Mouse (Mus musculus) adrenal gland, postnatal 14 days (tissue): ENCODE results near the gene Kat2b. TPM values are rescaled to one million over a fixed set of nuclear protein-coding genes. Genes with fewer than 3 reads are reported as not detected.
"Not testable (repeated sequence)": the region's sequence is repeated elsewhere in the genome, so short reads cannot be mapped to it uniquely, and the experiment has no call there.

ENCODE experiments used
- DNase-seq: peaks from one replicate; pipeline ENCODE4 v3.0.0; 2021; ENCODE audit warnings: mixed read lengths
- long read RNA-seq, 2 experiments: library from polyadenylated mRNA; stranded (forward); transcript quantifications; one replicate each; pipeline ENCODE4 v2.0.0; 2021
- total RNA-seq: library from RNA; stranded (reverse); gene quantifications from 2 replicates; pipeline ENCODE4 v1.2.3, GENCODE M21; 2021

The Kat2b gene
- total RNA-seq: 65.7 and 67.0 TPM in 2 replicates
- long read RNA-seq, experiment 1, full-length matches to known transcripts: 9 of 12 reads
- long read RNA-seq, experiment 1, partial matches to known transcripts: 2 of 12 reads
- long read RNA-seq, experiment 1, other reads (novel, unspliced or antisense): 1 of 12 reads
- long read RNA-seq, experiment 2, full-length matches to known transcripts: 12 of 14 reads
- long read RNA-seq, experiment 2, partial matches to known transcripts: 2 of 14 reads
- long read RNA-seq, experiment 2, other reads (novel, unspliced or antisense): 0 of 14 reads

DNA sequence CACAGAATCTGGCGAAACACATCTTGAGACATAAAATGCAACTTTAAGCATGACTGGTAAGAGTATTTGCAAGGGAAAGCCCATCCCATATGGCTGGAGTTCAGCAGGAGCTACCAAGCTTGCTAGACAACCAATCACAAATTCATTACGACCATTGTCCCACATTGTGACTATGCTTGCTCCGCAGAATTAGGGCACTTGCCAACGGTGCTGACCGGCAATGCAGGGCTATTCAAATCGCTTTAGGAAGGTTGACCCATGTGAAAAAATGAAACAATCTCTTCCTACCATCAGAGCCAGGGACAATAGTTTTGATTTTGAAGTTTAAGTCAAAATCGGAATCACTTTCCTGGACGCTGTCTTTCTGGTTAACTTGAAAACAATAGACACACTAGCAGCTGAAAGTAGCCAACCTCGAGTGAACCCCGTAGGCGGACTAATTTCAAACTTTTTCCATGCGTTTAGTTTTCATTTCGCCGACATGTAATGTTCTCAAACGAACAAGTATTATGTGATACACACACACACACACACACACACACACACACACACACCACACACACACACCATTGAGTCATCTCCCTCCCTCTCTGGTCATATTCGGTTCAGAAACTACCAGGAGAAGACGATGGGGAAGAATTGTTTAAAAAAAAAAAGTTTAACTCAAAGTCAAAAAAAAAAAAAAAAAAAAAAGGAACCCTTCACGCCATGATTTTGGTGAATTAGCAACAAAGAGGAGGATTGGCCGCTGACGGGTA is at the start of gene Kat2b:
TSS of gene Kat2b (plus strand) at position 701 of the 758 bp plus-strand sequence.
- peak; percentile 77 for DNase-seq

DNA sequence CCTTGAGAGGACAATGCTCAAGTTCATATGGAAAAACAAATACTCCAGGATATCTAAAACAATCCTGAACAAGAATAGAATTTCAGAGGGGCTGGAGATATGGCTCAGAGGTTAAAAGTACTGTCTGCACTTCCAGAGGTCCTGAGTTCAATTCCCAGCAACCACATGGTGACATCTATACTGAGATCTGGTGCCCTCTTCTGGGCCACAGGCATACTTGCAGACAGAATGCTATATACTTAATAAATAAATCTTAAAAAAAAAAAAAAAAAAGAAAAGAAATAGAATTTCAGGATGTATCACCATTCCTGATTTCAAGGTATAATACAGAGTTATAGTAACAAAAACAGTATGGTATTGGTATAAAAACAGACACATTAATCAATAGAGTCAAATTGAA is 47.3 kb upstream of the Kat2b start:
- no peak for DNase-seq

DNA sequence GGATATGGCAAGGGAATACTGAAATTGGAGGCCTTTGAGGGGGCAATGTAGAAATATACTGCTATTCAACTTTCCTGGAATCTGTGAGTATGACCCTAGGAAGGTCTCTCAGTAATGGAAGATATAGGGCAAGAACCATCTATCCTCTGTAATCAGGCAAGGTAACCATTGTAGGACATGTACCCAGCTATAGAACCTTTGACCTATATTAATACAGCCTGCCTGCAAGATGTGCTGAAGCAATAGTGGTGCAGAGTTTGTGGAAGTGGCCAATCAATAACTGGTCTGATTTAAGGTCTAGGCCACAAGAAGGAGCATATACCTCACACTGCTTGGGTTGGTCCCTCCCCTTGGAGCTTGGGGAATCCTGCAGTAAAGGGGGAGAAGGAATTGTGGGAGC is 46.2 kb upstream of the Kat2b start:
- no peak for DNase-seq

DNA sequence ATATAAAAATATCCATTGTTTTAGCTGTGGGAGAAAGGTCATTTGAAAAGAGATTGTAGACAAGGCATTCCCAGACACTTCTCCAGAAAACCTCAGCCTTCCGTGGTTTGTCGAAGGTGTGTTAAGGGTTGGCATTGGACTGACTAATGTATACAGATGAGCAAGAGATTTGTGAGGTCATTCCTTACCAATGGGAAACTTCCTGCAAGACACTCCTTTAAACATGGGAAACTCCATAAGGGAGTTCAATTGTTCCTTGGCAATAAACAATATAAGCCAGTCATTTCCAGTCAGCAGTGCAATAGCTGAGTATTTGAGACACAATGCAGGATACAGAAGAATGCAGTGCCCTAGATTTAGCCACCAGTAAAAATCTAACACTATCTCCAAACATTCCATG is 38.6 kb upstream of the Kat2b start:
- DNase-seq: no peak

DNA sequence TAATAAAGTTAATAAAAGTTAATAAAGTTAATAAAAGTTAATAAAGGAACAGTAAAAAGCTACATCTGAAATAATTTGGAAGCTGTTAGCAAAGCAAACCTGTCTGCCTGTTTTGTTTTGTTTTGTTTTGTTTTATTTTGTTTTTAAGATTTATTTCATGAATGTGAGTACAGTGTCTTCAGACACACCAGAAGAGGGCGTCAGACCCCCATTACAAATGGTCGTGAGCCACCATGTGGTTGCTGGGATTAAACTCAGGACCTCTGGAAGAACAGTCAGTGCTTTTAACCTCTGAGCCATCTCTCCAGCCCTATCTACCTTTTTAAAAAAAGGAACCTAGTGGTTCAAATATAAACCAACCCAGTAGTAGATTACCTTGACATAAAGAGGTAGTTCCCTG is 35.5 kb upstream of the Kat2b start:
- peak; percentile 37 for DNase-seq

DNA sequence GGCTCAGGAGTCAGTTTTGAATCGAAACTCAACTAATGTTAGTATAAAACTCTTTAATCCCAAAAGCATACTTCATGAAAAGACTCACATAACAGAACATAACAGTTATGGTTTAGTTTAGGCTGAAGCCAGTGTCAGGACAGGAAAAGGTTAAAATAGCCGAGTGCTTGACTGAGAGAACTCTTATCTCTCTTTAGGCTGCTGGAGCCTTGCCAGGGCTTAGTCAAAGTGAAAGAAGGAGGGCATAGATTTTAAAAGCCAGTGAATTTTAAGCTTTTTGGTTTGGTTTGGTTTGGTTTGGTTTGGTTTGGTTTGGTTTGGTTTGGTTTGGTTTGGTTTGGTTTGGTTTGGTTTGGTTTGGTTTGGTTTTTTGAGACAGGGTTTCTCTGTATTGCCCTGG is 34.2 kb upstream of the Kat2b start:
- DNase-seq: peak; percentile 78

DNA sequence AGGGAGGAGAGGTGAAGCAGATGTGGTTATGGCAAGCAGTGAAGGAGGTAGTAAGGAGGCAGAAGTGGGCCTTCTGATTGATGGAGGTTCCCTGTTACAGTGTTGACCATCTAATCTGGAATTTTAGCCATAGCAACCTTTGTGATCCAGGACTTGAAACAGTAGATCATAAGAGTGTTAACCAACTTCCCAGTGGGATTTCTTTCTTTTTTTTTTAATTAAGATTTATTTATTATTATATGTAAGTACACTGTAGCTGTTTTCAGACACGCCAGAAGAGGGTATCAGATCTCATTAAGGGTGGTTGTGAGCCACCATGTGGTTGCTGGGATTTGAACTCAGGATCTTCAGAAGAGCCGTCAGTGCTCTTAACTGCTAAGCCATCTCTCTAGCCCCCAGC is 27.3 kb upstream of the Kat2b start, which contains the start of gene Pp2d1:
TSS of gene Pp2d1 (minus strand) at position 101 of the 400 bp plus-strand sequence.
- not testable (repeated sequence) for DNase-seq

DNA sequence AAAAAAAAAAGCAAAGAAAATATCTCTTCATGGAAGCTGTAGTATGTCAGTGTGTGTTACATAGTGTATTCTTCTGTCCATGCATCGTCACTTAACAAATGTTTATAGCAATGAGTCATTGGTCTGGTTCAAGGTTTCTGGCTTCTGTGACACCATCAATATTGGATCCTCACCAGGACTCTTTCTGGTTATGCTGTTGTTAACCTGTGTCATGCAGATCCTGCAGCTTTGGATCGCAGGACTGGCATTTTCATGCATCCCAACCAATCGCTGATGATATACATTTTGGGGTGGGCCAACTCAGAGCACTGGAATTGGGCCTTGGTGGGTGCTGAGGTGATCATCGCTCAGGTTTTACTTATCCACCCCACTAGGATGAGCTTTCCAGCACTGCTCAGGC is 24.1 kb upstream of the Kat2b start:
- DNase-seq: peak; percentile 10

DNA sequence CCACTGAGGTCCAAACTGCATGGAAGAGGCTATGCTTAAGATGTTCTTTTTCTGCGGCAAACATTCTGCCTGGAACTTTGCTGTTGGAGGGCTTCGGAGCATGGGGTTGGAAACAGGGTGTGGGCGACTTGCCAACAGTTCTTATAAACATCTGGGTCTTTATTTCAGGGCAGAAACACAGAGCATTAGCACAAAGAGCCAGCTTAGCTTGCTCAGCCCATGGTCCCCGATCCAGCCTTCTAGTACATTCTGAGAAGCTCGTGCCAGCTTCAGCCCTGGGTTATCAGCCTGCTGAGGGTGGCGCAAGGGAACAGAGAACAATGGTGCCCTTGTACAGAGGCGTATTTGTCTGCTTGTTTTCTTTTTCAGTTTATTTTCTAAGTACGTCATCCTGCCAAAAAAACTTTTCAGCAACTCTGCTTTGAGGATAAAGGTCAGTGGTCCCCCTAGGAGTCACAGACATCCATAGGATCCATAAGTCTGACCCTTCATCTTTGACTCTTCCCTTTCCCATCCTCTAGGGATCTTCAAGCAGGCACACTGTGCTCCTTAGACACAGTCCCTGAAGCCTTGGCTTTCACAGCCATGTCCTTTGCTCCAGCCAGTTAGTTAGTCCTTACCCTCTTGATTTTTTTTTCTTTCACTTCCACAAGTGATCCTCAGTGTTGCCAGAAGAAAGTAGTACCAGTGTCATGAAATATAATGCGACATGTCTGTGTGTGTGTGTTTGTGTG is 22.9 kb upstream of the Kat2b start:
- DNase-seq: peak; percentile 61

DNA sequence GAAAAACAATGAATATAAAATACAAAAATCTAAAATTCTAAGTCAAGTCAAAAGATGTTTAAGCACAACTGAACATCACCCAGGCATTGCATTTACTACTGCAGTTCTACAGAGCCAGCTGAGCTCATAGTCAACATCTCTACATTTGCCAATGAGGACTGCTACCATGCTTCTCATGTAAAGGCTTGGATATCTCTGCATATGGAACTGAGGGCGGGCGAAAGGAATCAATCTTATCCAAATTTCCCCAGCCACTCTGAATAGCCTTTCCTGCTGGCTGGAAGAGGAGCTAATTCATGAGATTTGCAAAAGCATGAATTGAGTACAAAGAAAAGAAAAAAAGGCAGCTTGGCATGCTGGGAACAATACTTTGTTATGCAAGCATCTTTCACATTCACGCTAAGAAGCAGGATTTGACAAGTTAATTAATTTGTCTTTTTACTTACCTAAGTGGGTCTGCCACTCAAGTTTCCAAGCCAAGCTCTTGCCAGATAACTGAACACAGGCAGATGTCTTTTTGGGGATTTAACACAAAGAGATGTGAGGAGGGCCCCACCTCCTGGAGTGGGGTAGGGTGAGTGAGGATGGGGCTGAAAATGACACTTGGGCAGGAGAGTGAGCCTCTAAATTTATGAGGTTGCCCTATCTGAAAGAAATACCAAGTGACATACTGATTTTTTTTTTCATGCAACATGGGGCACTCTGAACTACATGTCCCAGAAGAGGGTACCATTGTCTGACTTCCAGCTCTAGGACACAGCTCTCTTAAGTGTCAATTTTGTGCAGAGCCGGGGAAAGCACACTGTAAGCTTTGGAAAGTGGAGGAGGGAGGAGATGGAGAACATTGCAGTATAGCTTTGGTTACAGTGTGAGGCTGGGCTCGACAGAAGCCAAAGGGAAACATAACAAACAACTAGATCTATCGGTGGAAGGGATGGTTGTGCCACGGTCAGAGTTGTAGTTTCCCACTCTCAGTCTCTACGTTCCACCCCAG is 15.1 kb upstream of the Kat2b start:
- DNase-seq: no peak

DNA sequence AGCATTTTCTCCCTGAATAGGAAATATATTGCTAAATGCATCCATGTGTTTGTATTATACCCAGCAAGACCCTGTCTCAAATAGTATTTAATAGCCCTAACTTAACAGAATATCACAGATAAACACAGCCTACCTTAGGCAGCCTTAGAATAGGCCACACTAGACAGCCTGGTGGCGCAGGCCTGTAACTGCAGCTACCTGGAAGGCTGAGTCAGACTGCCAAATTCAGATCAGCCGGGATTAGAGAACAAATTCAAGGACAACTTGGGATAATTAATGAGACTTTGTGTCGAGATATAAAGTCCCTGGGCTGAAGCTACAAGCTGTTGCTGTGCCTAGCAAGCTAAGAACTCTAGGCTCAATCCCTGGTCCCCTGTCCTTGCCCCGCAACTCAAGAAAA is 12.6 kb upstream of the Kat2b start:
- peak; percentile 66 for DNase-seq

DNA sequence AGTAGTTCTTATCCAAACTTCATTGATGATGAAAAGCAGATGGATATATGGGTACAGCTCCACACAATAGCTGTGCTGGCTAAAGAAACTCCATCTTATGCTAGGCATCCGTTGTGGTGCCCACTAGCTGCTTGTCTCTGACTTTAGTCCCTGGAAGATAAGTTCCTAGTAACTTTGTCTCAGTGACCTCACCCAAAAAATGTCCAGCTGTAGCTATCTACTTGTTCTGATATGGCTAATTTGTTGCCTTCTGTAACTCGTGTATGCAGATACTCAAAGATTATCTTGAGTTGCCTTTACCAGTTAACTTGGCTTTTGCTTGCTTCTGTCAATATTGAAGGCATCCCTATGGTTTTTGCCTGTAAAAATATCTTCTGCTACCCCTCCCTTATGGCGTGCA is 11.8 kb upstream of the Kat2b start:
- DNase-seq: no peak

DNA sequence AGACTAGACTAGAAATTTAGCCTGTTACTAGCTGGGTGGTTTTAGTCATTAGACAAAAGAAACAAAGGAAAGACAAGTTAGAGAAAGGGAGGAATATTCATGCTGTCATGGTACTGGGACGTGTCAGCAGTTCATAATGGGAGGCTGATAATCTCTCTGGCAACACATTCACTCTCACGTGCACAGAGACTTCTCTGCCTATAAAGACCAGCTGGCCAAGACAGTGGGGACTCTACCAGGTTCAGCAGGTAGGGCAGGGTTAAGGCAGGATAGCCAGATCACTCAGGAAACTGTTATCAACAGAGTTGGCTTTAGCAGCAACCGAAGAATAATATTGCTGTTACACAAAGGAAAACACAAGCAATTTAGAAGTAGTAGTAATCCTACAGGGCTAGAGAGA is 9.2 kb upstream of the Kat2b start:
- no peak for DNase-seq

DNA sequence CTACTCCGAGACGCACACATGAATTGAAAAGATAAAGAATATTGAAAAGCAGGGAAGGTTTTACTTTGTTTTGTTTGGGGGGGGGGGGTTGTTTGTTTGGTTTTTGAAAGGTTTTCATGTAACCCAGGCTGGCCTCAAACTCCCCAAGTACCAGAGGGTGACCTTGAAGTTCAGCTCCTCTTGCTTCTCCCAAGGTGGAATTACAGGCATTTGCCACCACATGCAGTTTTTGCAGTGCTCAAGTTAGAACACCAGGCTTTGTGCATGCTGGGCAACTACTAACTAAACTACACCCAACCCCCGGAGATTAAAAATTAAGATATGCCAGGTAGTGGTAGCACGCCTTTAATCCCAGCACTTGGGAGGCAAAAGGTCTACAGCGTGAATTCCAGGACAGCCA is 7.0 kb upstream of the Kat2b start:
- DNase-seq: no peak

DNA sequence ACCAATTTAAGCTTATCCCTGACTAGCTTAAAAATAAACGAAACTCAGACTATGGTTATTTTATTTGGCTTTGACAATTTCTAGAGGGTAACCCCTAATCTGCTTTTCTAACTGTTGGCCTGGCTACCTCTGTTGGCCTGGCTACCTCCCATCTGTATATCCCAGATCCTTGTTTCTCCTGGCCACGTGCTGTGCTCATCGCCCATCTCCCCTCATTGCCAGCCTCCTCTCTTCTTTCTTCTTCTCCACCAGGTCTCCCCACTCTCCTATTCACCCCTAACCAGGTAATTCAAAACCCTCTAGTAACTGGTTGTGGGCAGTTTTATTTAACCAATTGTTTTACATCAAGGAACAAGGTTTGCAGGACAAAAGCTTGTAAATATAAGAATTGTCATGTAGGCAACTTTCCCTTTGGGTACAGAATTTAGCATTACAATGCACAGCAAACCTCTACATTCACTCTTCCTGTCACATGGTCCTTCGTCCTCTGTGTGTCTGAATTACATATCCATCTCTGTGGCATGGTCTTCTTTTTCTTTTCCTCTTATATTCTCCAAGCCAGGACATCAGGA is 5.1 kb upstream of the Kat2b start:
- DNase-seq: no peak

DNA sequence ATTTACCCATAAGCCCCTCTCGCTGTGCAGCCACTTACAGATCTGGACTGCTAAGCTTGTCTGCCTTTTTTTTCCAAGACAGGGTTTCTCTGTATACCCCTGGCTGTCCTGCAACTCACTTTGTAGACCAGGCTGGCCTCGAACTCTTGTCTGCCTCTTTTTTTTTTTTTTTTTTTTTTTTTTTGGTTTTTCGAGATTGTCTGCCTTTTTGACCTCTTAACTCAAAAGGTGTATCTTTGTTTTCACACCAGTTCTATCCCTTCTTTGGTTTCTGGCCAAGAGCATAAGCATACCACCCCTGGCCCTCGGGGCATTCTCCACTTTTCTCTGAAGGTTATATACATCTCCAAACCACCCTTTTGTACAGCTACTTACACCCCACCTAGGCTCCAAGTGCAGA is 1.8 kb upstream of the Kat2b start:
- no peak for DNase-seq

DNA sequence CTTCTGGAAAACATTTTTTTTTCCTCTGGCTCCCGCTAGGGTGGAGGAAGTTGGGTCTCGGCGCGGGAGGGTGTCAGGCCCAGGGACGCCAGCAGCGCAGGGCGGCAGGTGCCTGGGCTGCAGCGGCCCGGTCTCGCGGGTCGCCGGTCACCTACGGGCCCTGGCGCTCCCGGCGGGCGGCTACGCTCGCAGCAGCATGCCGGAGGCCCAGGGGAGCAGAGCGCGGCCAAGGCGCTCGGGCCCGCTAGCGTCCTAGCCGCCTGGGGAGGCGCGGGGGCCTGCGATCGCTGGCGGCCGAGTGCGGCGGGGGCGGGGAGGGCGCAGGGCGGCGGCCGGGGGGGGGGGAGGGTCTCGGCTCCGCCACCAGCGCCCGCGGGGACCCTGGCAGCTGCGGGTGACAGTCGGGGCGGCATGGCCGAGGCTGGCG is 271 bp downstream of the Kat2b start:
- DNase-seq: peak; percentile 85

DNA sequence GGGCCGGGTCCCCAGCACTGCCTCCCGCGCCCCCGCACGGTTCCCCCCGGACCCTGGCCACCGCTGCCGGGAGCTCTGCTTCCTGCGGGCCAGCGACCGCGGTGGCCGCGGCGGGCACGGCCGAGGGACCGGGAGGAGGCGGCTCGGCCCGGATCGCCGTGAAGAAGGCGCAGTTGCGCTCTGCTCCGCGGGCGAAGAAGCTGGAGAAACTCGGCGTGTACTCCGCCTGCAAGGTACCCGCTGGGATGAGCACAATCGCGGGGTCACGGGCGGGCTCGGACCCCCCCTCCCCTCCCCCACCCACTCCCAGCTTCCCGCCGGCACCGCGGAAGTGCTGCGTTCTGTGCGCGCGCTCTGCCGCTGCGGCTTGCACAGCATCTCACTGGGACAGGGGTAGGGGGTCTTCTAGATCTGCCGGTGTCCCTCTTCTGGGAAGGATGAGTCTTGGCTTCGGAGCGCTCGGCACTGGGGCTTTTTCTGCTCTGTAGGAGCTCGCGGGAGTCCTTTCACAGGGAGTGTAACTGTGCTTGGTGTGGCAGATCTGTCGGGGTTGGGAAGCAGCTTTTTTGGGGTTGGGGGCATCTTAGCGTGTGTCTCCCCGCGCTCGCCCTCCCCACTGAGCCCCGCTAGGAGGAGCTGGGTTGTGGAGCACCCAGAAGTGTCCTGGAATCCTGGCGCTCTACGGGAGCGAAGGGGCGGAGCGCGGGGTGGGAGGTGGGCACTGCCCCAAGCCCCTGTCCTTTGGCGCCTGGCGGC is 863 bp downstream of the Kat2b start:
- peak; percentile 72 for DNase-seq

DNA sequence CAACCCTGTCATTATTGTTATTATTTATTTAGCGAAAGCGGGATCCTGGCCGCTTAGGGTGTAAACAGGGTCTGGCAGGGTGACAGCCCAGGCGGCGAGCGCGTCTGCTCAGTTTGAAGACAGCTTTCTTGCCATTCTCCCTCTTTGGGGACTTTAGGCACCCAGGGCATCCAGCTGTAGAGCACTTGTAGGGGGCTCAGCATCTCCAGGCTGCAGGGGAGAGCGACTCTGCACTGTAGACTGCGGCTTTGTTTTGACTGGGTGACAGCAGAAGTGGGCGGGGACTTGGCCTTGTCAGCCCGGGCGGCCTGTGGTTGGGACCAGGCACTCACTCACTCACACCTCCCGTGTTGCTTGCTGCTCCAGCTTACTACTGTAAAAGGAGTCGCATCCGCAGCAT is 1.5 kb downstream of the Kat2b start:
- peak; percentile 92 for DNase-seq

DNA sequence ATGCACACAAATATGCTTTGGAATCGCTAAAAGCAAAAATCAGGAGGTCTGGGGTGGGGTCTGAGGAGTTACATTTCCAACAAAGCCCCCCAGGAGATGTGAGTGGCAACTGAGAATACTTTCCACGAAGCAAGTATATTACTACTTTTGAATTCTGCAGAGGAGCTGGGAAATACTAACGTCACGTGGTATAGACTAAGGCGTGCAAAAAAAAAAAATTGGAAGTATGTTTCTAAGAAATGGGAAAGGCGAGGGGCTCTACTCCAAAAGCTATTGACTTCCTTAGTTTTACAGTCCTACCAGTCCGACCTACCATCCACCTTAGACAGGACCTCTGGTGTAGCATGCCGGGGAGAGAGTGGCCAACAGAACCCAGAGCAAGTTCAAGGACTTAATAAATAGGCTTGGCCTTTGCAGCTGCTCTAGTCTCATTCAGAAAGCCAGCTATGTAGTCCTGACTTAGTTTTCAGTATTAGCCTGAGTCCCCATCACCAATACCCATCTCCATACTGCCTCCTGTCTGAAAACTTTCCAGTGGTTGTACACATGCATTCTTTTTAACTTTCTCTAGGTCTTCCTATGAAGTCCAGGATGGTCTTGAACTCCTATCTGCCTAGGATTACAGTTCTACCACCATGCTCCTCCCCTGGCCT is 2.2 kb downstream of the Kat2b start:
- no peak for DNase-seq
